Mouse (Mus musculus) erythroblast, embryonic 14.5 days (primary cell): ENCODE data around the gene Dppa5a.

Experiments used
- GATA1 ChIP-seq: IDR thresholded peaks from 2 replicates; pipeline ENCODE4 v1.6.1; 2012; ENCODE audit warnings: low read length, inconsistent platforms, mixed read lengths
- TAL1 ChIP-seq: IDR thresholded peaks from 3 replicates; pipeline ENCODE4 v1.6.1; 2012; ENCODE audit warnings: low read length, inconsistent platforms, mixed read lengths

DNA sequence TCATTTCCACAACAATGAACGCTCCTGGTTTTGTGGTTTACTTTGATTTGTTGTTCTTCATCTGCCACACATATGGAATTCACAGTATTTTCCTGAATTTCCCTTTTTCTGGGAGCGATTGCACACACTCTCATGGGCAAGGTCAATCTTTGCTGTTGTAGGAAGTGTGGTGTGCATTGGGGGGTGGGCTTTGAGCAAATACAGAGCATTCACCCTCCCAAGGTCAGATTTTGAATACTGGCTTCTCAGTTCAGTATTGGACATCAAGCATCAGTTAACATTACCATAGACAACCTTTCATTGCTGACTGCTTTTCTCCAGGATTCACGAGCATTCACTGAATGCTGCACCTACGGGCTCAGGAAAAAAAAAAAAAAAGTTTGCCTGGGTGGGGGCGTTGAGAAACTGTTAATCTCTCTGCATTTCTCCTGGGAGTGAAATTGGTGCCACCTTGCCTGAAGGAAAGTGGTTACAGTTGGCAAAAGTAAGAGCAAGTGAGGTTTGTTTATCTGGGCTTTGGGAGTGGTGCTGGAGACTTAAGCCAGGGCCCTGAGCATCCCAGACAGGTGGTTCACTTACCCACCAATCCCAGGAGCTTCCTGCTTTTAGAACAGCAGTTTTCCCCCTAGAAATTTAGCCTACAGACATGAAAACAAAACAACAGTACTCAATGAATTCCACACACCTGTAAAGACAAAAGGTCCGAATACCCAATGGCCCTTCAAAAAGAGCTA lies 8.1 kb downstream of the Dppa5a start:
- TF ChIP-seq GATA1 (no peak), TAL1 (no peak)
